Mouse (Mus musculus): ENCODE data around the gene AC141477.1. TPM values are rescaled to one million over a fixed set of nuclear protein-coding genes. Genes with fewer than 3 reads are reported as not detected.

Gene AC141477.1
- not detected in 2 replicates for polyA plus RNA-seq (2014; fragmentation: Nextera tagmentation; extraction: Ambion mirVana)

DNA sequence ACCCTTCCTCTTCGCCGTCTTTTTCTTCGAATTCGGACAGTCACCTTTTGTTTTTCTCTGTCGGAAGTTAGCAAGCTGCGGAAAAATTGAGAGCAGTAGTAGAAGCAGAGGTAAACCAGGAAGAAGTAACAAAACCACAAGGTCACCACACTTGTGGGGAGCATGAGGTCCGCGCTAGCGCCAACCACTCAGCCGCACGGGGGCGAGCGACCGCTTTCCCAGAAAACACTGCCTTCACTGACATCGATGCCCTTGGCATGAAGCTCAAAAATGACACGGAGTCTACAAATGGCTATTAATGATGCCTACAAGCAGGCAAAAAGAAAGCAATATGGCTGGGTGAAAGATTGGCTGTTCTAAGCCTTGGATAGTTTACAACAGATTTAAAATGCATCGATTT, at the start of gene AC141477.1:
Gene AC141477.1 (minus strand): TSS at position 164 of the 400 bp plus-strand sequence.
- WGBS, result 98% methylated on average over 17 of the region's 17 CpGs
- Histone ChIP-seq H3K9ac (replicated peaks; ENCODE audit: low read depth, low read length) (no peak within 1 kb of the TSS), H3K27ac (ENCODE audit: low read depth, low read length) (no peak within 1 kb of the TSS), H3K4me2 (ENCODE audit: low read depth, low read length) (no peak within 1 kb of the TSS), H3K36me3 (ENCODE audit: control insufficient read depth, insufficient read depth, low read length) (peaks cover 17% of the 10 kb centered on the region), H3K9me3 (ENCODE audit: control insufficient read depth, low read length) (no peaks in the 10 kb centered on the region), H3K4me3 (ENCODE audit: low read depth, low read length) (no peak within 1 kb of the TSS), H3K27me3 (ENCODE audit: control insufficient read depth, insufficient read depth, low read length) (no peaks in the 10 kb centered on the region), H3K4me1 (ENCODE audit: control insufficient read depth, insufficient read depth, low read length) (peaks cover 7% of the 10 kb centered on the region)
- ATAC-seq (ENCODE audit: low read depth), result no peak

DNA sequence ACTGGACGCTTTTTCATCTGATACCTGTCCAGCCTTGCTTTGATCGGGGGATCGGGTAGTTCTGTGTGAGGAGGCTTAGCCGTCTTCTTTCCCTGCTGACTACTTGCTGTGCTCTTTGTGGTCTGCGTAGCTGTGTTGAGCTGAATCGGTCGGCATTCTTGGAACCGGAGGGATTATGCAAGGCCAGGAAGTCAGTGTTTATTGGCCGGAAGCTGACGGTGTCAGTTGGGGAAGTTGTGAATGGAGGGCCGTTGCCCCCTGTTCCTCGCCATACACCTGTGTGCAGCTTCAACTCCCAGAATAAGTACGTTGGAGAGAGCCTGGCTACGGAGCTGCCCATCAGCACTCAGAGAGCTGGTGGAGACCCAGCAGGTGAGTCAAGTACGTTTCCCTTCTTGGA, 49.0 kb upstream of the AC141477.1 start:
- Histone ChIP-seq H3K9me3 (ENCODE audit: control insufficient read depth, low read length) (no peaks in the 10 kb centered on the region), H3K36me3 (ENCODE audit: control insufficient read depth, insufficient read depth, low read length) (peaks cover 72% of the 10 kb centered on the region), H3K9ac (replicated peaks; ENCODE audit: low read depth, low read length) (no peak overlapping the region), H3K4me2 (ENCODE audit: low read depth, low read length) (no peak overlapping the region), H3K4me3 (ENCODE audit: low read depth, low read length) (no peak overlapping the region), H3K4me1 (ENCODE audit: control insufficient read depth, insufficient read depth, low read length) (no peaks in the 10 kb centered on the region), H3K27me3 (ENCODE audit: control insufficient read depth, insufficient read depth, low read length) (no peaks in the 10 kb centered on the region), H3K27ac (ENCODE audit: low read depth, low read length) (no peak overlapping the region)
- WGBS, result 95% methylated on average over 15 of the region's 15 CpGs
- ATAC-seq (ENCODE audit: low read depth), result no peak

DNA sequence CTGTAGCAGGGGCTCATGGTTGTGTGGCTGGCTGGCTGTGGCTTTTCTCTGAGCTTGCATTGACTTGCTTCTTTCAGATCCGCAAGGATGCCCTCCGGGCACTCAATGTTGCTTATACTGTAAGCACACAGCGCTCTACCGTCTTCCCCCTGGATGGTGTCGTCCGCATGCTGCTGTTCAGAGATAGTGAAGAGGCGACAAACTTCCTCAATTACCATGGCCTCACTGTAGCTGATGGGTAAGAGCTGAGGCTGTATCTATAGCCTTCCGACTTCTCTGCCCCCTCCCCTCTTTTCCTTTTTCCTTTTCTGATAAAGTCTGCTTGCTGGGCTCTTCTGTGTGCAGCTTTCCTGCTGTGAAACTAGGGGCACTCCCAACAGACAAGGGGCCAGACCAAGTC, 48.0 kb upstream of the AC141477.1 start:
- Histone ChIP-seq H3K9me3 (ENCODE audit: control insufficient read depth, low read length) (no peaks in the 10 kb centered on the region), H3K4me1 (ENCODE audit: control insufficient read depth, insufficient read depth, low read length) (no peaks in the 10 kb centered on the region), H3K27ac (ENCODE audit: low read depth, low read length) (no peak overlapping the region), H3K9ac (replicated peaks; ENCODE audit: low read depth, low read length) (no peak overlapping the region), H3K36me3 (ENCODE audit: control insufficient read depth, insufficient read depth, low read length) (peaks cover 71% of the 10 kb centered on the region), H3K27me3 (ENCODE audit: control insufficient read depth, insufficient read depth, low read length) (no peaks in the 10 kb centered on the region), H3K4me3 (ENCODE audit: low read depth, low read length) (no peak overlapping the region), H3K4me2 (ENCODE audit: low read depth, low read length) (no peak overlapping the region)
- 97% methylated on average over 8 of the region's 8 CpGs for WGBS
- no peak for ATAC-seq (ENCODE audit: low read depth)

DNA sequence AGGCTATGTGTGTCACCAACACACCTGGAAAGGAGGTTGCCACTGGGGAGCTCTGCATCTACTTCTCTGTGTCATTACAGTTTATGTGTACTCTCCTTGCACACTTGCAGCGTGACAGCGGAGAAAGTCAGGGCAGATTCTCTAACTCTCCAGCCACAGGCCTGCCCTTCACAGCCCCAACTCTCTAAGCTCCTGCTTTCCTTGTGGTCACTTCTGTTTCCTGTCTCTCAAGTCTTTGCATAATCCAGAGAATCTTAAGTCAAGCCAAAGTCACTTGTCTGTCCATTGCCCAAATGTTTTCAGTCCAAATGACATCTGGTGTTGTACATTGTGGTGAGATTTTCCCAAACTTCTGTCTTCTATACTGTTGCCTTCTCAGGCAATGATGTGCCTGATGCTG, 46.1 kb upstream of the AC141477.1 start:
- Histone ChIP-seq H3K4me3 (ENCODE audit: low read depth, low read length) (no peak overlapping the region), H3K9me3 (ENCODE audit: control insufficient read depth, low read length) (no peaks in the 10 kb centered on the region), H3K36me3 (ENCODE audit: control insufficient read depth, insufficient read depth, low read length) (peaks cover 81% of the 10 kb centered on the region), H3K27ac (ENCODE audit: low read depth, low read length) (no peak overlapping the region), H3K4me1 (ENCODE audit: control insufficient read depth, insufficient read depth, low read length) (no peaks in the 10 kb centered on the region), H3K4me2 (ENCODE audit: low read depth, low read length) (no peak overlapping the region), H3K9ac (replicated peaks; ENCODE audit: low read depth, low read length) (no peak overlapping the region), H3K27me3 (ENCODE audit: control insufficient read depth, insufficient read depth, low read length) (no peaks in the 10 kb centered on the region)
- WGBS, result 100% methylated on average over 2 of the region's 2 CpGs
- no peak for ATAC-seq (ENCODE audit: low read depth)

DNA sequence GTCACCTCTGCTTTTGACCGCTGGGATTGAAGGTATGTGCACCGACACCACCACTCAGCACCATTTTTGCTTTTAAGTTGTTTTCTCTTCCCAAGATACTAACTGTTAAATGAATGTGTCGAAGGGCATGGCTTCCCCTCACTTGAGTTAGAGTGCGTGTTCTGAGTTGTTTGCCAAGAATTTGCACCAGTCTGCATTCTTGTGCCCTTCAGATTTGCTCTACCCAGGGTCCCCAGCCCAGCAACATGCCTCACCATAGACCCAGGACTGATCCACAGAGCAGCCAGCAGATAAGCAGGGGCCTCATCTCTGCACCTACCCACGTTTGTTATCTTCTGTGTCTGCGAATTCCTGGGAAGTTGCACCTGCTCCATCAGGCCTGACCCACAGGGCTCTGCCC, 41.2 kb upstream of the AC141477.1 start:
- WGBS, result 95% methylated on average over 6 of the region's 6 CpGs
- Histone ChIP-seq H3K27ac (ENCODE audit: low read depth, low read length) (no peak overlapping the region), H3K4me3 (ENCODE audit: low read depth, low read length) (no peak overlapping the region), H3K27me3 (ENCODE audit: control insufficient read depth, insufficient read depth, low read length) (no peaks in the 10 kb centered on the region), H3K4me1 (ENCODE audit: control insufficient read depth, insufficient read depth, low read length) (no peaks in the 10 kb centered on the region), H3K9me3 (ENCODE audit: control insufficient read depth, low read length) (no peaks in the 10 kb centered on the region), H3K4me2 (ENCODE audit: low read depth, low read length) (no peak overlapping the region), H3K9ac (replicated peaks; ENCODE audit: low read depth, low read length) (no peak overlapping the region), H3K36me3 (ENCODE audit: control insufficient read depth, insufficient read depth, low read length) (peaks cover 85% of the 10 kb centered on the region)
- no peak for ATAC-seq (ENCODE audit: low read depth)

DNA sequence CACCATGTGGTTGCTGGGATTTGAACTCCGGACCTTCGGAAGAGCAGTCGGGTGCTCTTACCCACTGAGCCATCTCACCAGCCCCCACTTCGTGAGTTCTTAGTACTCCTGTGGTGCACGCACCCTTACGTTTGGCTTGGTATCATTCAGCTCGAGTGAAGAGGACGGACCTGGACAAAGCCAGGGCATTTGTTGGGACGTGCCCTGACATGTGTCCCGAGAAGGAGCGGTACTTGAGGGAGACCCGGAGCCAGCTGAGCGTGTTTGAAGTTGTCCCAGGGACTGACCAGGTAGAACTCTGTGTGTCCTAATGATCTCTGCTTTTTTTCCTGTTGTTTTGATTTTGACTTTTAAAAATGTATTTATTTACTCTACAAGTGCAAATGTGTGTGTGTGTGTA, 40.6 kb upstream of the AC141477.1 start:
- no peak for ATAC-seq (ENCODE audit: low read depth)
- no peak overlapping the region for H3K27ac ChIP-seq (ENCODE audit: low read depth, low read length)
- no peaks in the 10 kb centered on the region for H3K4me1 ChIP-seq (ENCODE audit: control insufficient read depth, insufficient read depth, low read length)
- WGBS, result 93% methylated on average over 13 of the region's 13 CpGs
- H3K9ac ChIP-seq (replicated peaks; ENCODE audit: low read depth, low read length), result no peak overlapping the region
- H3K36me3 ChIP-seq (ENCODE audit: control insufficient read depth, insufficient read depth, low read length), result peaks cover 85% of the 10 kb centered on the region
- H3K4me3 ChIP-seq (ENCODE audit: low read depth, low read length), result no peak overlapping the region
- H3K4me2 ChIP-seq (ENCODE audit: low read depth, low read length), result no peak overlapping the region
- H3K27me3 ChIP-seq (ENCODE audit: control insufficient read depth, insufficient read depth, low read length), result no peaks in the 10 kb centered on the region
- no peaks in the 10 kb centered on the region for H3K9me3 ChIP-seq (ENCODE audit: control insufficient read depth, low read length)

- no peak overlapping the region for H3K27ac ChIP-seq (ENCODE audit: low read depth, low read length)
- H3K4me2 ChIP-seq (ENCODE audit: low read depth, low read length), result no peak overlapping the region
- no peak overlapping the region for H3K4me3 ChIP-seq (ENCODE audit: low read depth, low read length)
- H3K4me1 ChIP-seq (ENCODE audit: control insufficient read depth, insufficient read depth, low read length), result peaks cover 12% of the 10 kb centered on the region
- WGBS, result 94% methylated on average over 5 of the region's 5 CpGs
- no peaks in the 10 kb centered on the region for H3K27me3 ChIP-seq (ENCODE audit: control insufficient read depth, insufficient read depth, low read length)
- peaks cover 60% of the 10 kb centered on the region for H3K36me3 ChIP-seq (ENCODE audit: control insufficient read depth, insufficient read depth, low read length)
- no peak for ATAC-seq (ENCODE audit: low read depth)
- H3K9ac ChIP-seq (replicated peaks; ENCODE audit: low read depth, low read length), result no peak overlapping the region; the same call in 1 of the 2 replicates
- H3K9me3 ChIP-seq (ENCODE audit: control insufficient read depth, low read length), result no peaks in the 10 kb centered on the region
Observed at GRCm38 (mm10) chr10:76473759-76474158, 33.5 kb upstream of the AC141477.1 start.

DNA sequence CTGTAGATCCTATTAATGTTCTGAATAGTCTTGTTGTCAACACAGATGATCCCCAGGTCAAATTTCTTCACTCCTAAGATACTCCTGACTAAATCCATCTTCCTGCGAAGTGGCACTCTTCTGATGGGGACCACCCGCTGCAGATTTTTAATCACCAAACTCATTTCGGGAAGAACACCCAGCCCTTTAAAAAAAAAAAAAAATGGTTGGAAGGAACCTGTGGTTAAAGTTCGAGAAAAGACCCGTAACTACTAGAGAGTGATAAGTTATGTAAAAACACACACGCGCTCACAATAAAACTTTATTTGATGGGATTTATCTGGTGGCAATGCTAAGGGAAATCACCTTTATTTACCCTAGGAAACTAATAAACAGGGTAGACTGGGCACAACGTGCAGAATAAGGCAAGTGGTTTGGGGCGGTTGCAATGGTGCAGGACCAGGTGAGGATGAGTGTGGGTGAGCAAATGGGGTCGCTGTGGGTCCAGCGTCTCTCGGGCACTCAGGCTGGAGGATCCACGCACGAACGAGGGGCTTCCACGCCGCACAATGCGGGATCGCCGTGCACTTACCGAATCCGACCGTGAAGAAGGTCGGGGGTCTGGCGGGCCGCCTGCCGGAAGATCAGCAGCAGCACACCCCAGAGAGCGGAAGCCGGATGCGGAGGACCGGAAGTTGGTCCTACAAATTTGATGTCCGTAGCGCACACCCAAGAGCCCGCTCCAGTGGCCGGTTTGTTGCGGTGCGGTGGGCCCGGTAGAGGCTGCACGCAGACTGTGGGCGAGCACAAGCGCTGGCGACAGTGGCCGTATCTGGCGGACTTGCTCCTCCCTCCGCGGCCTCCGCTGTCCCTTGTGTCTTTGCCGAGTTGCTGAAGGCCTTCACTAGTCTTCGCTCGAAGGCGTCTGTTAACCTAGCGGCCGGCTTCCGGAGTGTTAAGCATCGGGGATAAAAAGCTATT, 28.2 kb upstream of the AC141477.1 start, which contains the start of the genes Mcm3ap and Ybey:
Gene Mcm3ap (plus strand): TSS at position 725 of the 960 bp plus-strand sequence.
Gene Ybey (minus strand): TSS at position 912 of the 960 bp plus-strand sequence.
- no peaks in the 10 kb centered on the region for H3K27me3 ChIP-seq (ENCODE audit: control insufficient read depth, insufficient read depth, low read length)
- H3K36me3 ChIP-seq (ENCODE audit: control insufficient read depth, insufficient read depth, low read length), result peaks cover 20% of the 10 kb centered on the region
- 1% methylated on average over 55 of the region's 55 CpGs for WGBS
- peak within 1 kb of the TSS; percentile 69 for H3K4me3 ChIP-seq (ENCODE audit: low read depth, low read length)
- ATAC-seq (ENCODE audit: low read depth), result peak; percentile 98
- peak within 1 kb of the TSS; percentile 72 for H3K9ac ChIP-seq (replicated peaks; ENCODE audit: low read depth, low read length)
- H3K9me3 ChIP-seq (ENCODE audit: control insufficient read depth, low read length), result no peaks in the 10 kb centered on the region
- H3K4me2 ChIP-seq (ENCODE audit: low read depth, low read length), result peak within 1 kb of the TSS; percentile 49
- H3K4me1 ChIP-seq (ENCODE audit: control insufficient read depth, insufficient read depth, low read length), result peaks cover 14% of the 10 kb centered on the region
- H3K27ac ChIP-seq (ENCODE audit: low read depth, low read length), result peak within 1 kb of the TSS; percentile 81

- H3K9me3 ChIP-seq (ENCODE audit: control insufficient read depth, low read length), result no peaks in the 10 kb centered on the region
- no peak overlapping the region for H3K4me2 ChIP-seq (ENCODE audit: low read depth, low read length)
- no peak overlapping the region for H3K4me3 ChIP-seq (ENCODE audit: low read depth, low read length)
- 85% methylated on average over 6 of the region's 6 CpGs for WGBS
- 0 out of 2 replicates have a peak, but pooled peaks cover under 1% of the 10 kb centered on the region for H3K4me1 ChIP-seq (ENCODE audit: control insufficient read depth, insufficient read depth, low read length)
- H3K27ac ChIP-seq (ENCODE audit: low read depth, low read length), result no peak overlapping the region
- H3K36me3 ChIP-seq (ENCODE audit: control insufficient read depth, insufficient read depth, low read length), result no peaks in the 10 kb centered on the region
- H3K9ac ChIP-seq (replicated peaks; ENCODE audit: low read depth, low read length), result no peak overlapping the region
- H3K27me3 ChIP-seq (ENCODE audit: control insufficient read depth, insufficient read depth, low read length), result no peaks in the 10 kb centered on the region
- no peak for ATAC-seq (ENCODE audit: low read depth)
Observed at GRCm38 (mm10) chr10:76462721-76463120, 22.5 kb upstream of the AC141477.1 start.
